Mouse (Mus musculus) heart, postnatal 25 days (tissue): ENCODE measurements around the gene Rps29. TPM values are rescaled to one million over a fixed set of nuclear protein-coding genes. Genes with fewer than 3 reads are reported as not detected.

Experiments used
- DNase-seq: peaks from one replicate; pipeline ENCODE4 v3.0.0; 2022; ENCODE audit warnings: low spot score
- intact Hi-C: fragments of 180-260 bp; cut with DNase I; formaldehyde crosslinking; loops from one replicate; pipeline ENCODE4 v1.15.1; 2025
- microRNA-seq: library from miRNA; unstranded; fragments of <30 nt; microRNA quantifications from one replicate; pipeline ENCODE4 v1.2.0, GENCODE M21; 2022
- total RNA-seq, 2 experiments: library from RNA; stranded (reverse); gene quantifications; 2 replicates each; pipeline ENCODE4 v1.2.3; 2021

Rps29 gene
- total RNA-seq, 2 experiments from 2014 or later: 1,352 to 1,376 TPM

GRCm38 (mm10) chr12:69139841-69140240 is 19.1 kb downstream of the Rps29 start:
- no peak for DNase-seq
- intact Hi-C loops: no loop called here

DNA sequence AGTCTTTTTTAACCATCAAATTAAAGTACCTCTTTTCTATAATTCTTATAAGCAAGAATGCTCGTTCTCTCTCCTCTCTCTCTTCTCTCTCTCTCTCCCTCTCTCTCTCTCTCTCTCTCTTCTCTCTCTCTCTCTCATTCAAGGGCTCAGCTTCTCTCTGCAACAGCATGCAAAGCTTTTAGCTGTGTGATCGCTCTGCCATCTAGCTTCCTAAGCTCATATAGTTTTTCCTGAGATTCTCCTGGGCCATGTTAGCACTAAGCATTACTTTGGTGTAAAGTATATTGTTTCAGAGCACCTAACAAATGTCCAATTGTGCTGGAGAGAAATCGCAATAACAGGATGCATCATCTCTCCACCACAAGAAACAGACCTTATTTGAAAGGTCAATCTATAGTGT is 19.8 kb downstream of the Rps29 start:
- no peak for DNase-seq
- intact Hi-C loops: no loop called here

DNA sequence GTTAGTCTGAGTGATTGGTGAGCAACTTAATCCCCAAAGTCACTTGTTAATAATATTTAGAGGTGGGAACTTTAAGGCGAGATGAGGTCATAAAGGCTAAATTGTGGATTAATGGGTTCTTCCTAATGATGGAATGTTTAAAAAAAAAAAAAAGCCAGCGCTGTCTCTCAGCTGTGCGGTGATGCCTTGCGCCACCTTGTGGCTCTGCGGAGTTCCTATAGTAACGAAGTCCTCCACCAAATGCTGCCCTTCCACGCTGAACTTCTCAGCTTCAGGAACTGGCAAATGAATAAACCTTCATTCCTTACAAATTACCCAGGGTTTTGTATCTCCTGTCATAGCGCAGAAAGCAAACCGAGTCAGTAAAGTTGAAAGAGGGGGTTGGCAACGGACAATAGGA is 27.0 kb downstream of the Rps29 start:
- DNase-seq: no peak
- intact Hi-C loops: no loop called here

DNA sequence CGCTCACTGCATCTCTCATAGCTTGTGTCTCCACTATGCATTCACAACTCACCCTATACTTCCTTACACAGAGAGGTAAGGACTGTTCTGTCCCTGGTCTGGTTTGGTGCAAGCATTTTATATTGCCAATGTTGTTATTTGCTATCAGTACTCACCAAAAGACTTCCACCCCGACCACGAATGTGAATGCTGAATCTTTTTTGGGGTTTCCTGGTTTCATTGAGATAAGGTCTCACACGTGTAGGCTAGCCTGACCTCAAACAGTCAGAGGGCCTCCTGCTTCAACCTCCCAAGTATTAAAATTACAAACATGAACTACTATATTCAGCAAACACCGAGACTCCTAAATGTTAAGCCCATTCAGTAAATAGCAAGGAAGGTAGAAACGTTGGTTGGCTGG is 27.7 kb downstream of the Rps29 start:
- no peak for DNase-seq
- intact Hi-C loops: no loop called here

DNA sequence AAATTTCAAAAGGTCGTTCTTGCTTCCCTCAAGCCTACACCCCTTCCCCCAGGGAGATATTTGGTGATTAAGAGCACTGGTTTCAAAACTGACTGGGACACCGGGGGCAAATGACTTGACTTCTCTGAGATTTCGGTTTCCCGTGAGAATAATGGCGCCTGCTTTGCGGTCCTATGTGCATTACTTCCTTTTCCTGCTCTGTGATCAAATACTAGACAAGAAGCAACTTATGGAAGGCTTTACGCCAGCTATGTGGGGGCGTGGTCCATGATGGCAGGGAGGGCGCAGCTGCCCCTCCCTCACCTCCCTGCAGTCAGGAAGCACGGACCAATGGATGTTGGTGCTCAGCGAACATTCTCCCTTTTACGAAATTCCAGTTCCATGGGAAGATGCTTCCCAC is 28.5 kb downstream of the Rps29 start:
- intact Hi-C loops: no loop called here

DNA sequence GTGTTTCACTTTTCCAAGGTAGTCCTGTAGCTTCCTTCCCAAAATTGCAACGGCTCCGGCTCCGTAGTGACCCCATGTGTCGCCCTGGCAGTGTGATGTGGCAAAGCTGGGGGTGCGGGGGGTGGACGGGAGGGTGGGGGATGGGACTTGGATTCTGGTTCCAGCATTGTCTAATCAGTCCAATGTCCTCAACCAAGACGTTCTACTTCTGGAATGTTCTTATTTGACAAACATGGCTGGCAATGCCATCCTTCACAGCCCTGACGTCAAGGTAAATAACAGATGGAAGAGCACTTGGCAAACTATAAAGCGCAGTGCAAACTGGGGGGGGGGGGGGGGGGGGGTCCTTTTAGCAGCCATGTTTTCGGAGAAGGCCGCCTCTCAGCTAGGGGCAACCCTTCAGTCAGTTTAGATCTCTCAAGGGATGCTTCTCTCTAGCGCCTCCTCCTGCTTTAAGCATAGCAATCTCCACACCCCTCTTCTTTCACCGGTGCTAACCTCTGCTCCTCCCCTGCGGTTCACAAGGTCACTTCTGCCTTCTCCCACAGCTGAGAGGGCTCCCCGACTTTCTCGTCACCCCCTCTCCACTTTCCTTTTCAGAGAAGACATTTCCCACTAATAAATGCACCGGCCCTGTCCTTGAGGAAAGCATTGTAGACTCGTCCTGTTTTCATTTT is 29.2 kb downstream of the Rps29 start:
- no peak for DNase-seq
- intact Hi-C loops: no loop called here

More for the DNA sequence above, 28.5 kb downstream of the Rps29 start:
- no peak for DNase-seq

GRCm38 (mm10) chr12:69127626-69128025 is 31.4 kb downstream of the Rps29 start:
- no peak for DNase-seq

GRCm38 (mm10) chr12:69127170-69127569 is 31.8 kb downstream of the Rps29 start:
- intact Hi-C loops: no loop called here
- no peak for DNase-seq

More at GRCm38 (mm10) chr12:69127626-69128025, 31.4 kb downstream of the Rps29 start:
- intact Hi-C loops: no loop called here

DNA sequence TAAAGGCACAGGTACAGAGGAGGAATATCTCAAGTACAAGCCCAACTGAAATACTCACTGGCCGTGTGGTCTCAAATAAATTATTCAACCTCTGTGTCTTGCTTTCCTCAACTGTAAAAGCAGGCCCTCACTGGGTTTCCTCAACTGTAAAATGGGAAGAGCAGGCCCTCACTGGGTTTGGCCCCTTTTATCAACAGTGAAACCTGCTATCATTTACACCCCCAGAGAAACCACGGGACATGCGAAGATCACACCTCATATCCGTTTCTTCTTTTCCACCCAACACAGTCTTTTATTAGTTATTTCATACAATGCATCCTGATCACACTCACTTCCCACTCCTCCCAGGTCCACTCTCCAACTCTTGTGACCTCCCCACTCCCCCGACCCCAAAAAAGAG is 33.9 kb downstream of the Rps29 start:
- intact Hi-C loops: no loop called here
- DNase-seq: no peak

GRCm38 (mm10) chr12:69122801-69123200 is 36.2 kb downstream of the Rps29 start:
- intact Hi-C loops: no loop called here

DNA sequence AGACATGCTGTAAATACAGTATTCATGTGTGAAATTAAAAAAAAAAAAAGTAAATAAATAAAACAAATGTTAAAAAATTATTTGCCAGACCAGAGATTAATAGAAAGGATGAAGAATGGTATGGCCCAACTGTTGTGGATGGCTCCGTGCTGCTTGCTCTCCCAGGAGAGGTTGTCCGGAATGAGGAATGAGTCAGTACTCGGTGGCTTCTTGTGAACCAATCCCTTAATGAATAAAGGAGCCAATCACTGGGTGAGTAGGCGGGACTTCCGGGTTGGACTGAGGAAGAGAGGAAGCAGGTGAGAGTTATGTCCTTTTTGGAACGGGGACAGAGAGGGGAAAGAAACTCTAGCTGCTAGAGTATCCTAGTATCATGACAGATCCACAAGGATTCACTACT is 39.1 kb downstream of the Rps29 start:
- DNase-seq: no peak
- intact Hi-C loops: no loop called here

More at GRCm38 (mm10) chr12:69122801-69123200, 36.2 kb downstream of the Rps29 start:
- DNase-seq: no peak

Small RNAs within 50 kb of the gene (microRNA-seq; reads per million reads assigned to microRNA genes)
- not detected for gene Gm47287
- 1.4 reads per million for gene Gm47295

Other genes starting within 250 kb of the Rps29 start
- gene Lrr1, start 9.6 kb upstream of the Rps29 start, total RNA-seq: under 1 TPM in 1 of 2 experiments, not detected in 1; 0.88 TPM
- 100 to 1,000 TPM; 224 to 242 TPM for gene Rpl36al, start 24.9 kb upstream of the Rps29 start, total RNA-seq
- 10 to 100 TPM; 19.6 to 20.0 TPM for gene Mgat2, start 25.0 kb upstream of the Rps29 start, total RNA-seq
- 1 to 10 TPM; 2.6 to 4.5 TPM for gene Gm49383, start 37.9 kb upstream of the Rps29 start, total RNA-seq
- under 1 TPM; 0.34 to 0.56 TPM for gene Dnaaf2, start 39.2 kb upstream of the Rps29 start, total RNA-seq
- 1 to 10 TPM; 2.3 to 3.7 TPM for gene Gm49384, start 45.1 kb upstream of the Rps29 start, total RNA-seq
- gene Pole2, start 69.0 kb upstream of the Rps29 start, total RNA-seq: 1 to 10 TPM in 1 of 2 experiments, under 1 TPM in 1; 0.98 to 1.2 TPM
- 10 to 100 TPM; 26.5 to 28.7 TPM for gene Klhdc1, start 82.0 kb upstream of the Rps29 start, total RNA-seq
- 100 to 1,000 TPM; 103 to 105 TPM for gene Klhdc2, start 137.5 kb upstream of the Rps29 start, total RNA-seq
- gene Nemf, start 198.0 kb upstream of the Rps29 start, total RNA-seq: 10 to 100 TPM; 24.0 to 24.4 TPM
- 10 to 100 TPM; 40.5 to 43.7 TPM for gene Arf6, start 213.0 kb upstream of the Rps29 start, total RNA-seq
- gene Gm9887, start 213.3 kb upstream of the Rps29 start, total RNA-seq: under 1 TPM; 0.60 to 0.61 TPM